Mouse (Mus musculus) frontal cortex, adult (tissue): ENCODE data around the gene Chl1.
A peak's percentile ranks its signal among the peaks of the same experiment; 100 is the strongest.

Source experiments
- ATAC-seq: cut with Nextera tagmentation; 2 replicates; pipeline ENCODE4 v1.9.2; 2017; ENCODE audit warnings: mild to moderate bottlenecking, moderate library complexity, mixed read lengths; ENCODE audit not compliant: low TSS enrichment

Gene Chl1

GRCm38 (mm10) chr6:103543753-103544152 lies 33.4 kb downstream of the Chl1 start:
- no peak for ATAC-seq

DNA sequence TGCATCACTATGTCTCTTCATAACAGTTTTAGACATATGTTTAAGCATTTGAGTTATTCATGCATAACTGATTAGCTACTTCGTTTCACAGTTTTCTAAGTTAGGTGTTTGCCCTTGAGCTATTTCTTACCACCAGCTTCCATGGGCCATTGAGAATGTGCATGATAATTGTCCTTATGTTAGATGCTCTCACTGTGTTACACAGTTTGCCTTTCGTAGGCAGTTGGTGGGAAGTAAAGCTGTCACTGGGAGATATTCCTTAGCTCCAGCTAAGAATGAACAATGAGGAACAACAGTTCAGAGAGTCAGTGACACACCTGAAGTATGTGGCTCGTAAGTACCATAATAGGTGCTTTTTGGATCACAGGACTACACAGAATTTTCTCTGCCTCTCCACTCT lies 35.9 kb downstream of the Chl1 start:
- ATAC-seq = peak; percentile 71

GRCm38 (mm10) chr6:103549929-103550328 lies 39.5 kb downstream of the Chl1 start:
- ATAC-seq = no peak

GRCm38 (mm10) chr6:103558037-103558893 lies 47.9 kb downstream of the Chl1 start:
- ATAC-seq = peak; percentile 29

DNA sequence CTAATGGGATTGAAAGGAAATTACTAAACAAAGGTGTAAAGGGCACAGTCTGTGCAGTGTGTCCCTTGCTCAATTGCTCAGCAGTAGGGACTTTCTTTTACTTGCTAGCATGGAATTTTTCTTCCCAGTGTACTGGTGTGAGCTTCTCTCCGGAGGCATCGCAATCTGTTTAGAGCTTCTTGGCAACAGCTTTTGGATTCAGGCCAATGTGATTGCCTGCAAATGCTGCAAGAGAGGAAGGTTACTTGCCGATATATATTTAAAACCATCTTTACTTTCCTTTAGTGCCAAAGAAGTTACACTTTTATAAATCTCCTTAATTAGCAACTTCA lies 48.5 kb downstream of the Chl1 start:
- ATAC-seq = peak; percentile 92

GRCm38 (mm10) chr6:103559344-103559743 lies 49.0 kb downstream of the Chl1 start:
- no peak for ATAC-seq

DNA sequence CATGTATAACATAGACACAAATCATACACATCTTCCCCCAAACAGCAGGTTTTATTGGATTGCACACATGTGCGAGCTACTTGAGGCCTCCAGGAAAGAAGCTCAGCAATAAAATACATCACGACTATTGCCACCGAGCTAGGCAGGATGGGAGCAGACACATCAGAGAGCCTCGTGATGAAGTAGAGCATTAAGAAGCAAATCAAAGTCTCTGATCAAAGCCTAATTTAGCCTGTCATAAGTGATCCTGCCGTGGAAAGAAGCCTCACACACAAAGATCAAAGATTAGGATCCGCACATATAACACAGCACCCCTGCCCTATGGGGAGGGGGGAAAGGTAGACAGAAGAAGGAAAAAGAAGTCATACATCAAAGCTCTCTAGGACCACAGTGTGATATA lies 54.4 kb downstream of the Chl1 start:
- no peak for ATAC-seq

- no peak for ATAC-seq
Observed at GRCm38 (mm10) chr6:103567247-103567646, 56.9 kb downstream of the Chl1 start.

GRCm38 (mm10) chr6:103572659-103573058 lies 62.3 kb downstream of the Chl1 start:
- ATAC-seq = no peak

- ATAC-seq = no peak
Observed at GRCm38 (mm10) chr6:103584224-103584623, 73.8 kb downstream of the Chl1 start.

DNA sequence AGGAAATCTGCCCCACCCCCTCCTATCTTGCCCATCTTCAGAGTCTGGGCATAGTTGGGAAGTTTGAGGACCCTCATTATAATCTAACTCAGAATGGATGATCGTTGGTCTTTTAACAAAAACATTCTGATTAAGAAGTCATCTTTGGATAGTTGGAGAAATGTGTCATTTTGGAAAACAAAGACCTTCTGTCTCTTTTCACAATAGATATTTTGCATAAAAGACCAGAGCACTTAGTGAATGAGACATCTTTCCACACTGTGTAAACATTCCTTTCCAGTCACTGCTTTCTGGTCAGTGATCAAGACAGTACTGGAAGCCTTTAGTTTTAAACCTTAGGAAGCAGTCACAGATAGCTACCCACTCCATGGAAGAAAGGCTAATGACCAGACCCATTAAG lies 75.3 kb downstream of the Chl1 start:
- no peak for ATAC-seq

GRCm38 (mm10) chr6:103586081-103586480 lies 75.7 kb downstream of the Chl1 start:
- ATAC-seq = no peak

- no peak for ATAC-seq
Observed at GRCm38 (mm10) chr6:103602070-103602469, 91.7 kb downstream of the Chl1 start.

DNA sequence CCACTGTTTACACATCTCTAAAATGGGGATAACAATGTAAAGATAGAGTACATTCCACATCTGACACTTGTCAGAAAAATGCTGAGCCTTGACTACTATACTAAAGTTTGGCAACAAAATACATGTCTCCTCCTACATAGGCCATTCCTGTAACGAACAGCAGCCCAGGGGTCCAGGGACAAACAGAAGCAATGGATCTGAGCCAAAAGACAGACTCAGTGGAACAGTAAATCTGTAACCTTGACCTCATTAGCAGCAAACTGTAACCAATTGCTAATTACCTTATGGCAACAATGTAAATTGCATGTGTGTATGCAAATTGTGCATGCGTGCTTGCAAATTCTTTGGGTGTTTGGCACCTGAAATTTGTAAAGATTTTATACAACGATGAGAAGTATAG lies 100.3 kb downstream of the Chl1 start:
- no peak for ATAC-seq

DNA sequence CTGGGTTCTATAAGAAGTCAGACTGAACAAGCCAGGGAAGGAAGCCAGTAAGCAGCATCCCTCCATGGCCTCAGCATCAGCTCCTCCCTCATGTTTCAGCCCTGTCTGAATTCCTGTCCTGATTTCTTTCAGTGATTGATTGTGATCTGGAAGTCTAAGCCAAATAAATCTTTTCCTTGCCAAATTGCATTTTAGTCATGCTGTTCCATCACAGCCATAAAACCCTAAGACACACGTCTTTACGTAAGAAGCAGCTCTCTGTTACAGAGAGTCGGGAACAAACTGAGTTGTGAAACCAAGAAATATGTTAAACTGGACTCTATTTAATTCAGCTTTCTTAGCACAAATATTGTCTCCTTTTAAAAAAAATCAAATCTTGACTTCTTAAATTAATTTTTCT lies 102.2 kb downstream of the Chl1 start:
- peak; percentile 79 for ATAC-seq

DNA sequence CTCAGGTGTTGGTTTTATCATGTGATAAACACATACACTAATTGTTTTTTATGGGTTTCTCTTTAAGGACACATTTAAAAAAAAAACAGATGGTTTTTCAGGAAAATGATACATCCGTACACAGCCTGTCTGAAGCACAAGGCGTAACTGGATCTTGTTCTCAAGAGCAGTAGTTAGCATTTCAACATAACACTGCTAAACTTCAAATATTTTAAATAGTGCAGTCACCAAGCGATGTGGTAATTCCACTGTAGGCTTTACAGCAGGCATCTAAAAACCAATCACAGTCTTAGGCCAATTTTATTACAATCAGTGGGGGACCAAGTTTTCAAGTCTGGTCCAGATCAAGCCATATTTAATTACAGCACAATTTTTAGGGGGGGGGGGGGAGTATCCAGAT lies 103.3 kb downstream of the Chl1 start:
- peak; percentile 76 for ATAC-seq

DNA sequence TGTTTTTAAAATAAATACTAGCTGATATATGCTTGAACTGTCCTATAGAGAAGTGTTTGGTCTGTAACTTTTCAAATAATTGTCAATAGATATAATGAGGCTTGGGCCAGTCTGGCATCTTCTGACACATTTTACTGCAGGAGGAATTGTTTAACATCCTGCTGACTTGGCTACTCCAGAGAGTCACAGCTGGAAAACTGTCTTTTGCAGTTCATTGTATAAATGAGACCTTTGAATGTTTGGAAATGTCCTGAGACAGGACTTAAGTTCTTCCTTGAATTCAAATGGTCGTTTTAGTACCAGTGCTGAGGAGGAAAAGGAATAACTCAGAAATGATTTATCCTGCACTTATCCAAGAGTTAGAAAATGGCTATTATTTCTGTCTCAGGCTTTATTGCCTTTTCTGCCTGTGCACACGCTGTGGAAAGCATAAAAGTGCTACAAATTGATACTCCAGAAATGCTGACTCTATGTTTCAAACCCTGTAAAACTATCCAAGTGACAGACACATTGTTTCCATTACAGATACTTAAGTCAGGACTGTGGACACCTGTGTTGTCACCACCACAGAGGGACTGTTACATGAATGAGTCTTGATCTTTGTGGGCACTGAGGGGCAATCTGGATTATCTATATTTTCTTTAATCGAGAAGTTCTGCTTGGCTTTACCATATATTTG lies 105.7 kb downstream of the Chl1 start:
- ATAC-seq = no peak

DNA sequence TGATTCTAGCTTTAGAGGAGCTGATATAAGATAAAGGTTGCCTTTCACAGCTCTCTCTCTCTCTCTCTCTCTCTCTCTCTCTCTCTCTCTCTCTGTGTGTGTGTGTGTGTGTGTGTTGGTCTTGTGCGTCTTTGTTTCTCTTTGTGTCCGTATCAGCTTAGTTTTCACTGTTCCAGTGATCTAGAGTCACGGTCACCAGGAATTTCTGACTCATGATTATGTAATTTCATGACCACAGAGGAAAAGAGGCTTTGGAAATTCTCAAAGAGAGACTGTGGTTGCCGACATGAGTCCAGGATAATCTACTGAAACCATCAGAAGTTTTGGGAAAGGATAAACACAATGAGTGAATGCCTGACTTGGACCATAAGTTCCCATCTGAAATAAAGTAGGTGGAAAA lies 110.5 kb downstream of the Chl1 start:
- ATAC-seq = no peak

GRCm38 (mm10) chr6:103622117-103622713 lies 111.8 kb downstream of the Chl1 start:
- no peak for ATAC-seq

GRCm38 (mm10) chr6:103632856-103633255 lies 122.5 kb downstream of the Chl1 start:
- no peak for ATAC-seq

- ATAC-seq = peak; percentile 94
Observed at GRCm38 (mm10) chr6:103656778-103657177, 146.4 kb downstream of the Chl1 start.

DNA sequence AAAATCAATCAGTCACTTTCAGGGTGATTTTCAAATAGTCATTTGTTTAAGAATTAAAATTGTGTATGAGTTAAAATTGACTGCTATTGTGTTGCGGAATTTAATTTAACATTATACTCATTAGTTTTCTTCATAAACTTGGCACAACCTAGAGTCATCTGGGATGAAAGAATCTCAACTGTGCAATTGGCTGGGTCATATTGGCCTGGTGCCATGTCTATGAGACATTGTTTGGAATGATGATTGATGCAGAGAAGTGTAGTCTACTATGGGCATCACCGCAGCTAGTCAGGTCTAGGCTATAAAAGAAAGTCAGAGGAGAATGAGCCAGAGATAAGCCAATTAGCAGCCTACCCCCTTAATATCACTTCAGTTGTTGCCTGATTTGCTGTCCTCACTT lies 148.8 kb downstream of the Chl1 start:
- ATAC-seq = no peak

DNA sequence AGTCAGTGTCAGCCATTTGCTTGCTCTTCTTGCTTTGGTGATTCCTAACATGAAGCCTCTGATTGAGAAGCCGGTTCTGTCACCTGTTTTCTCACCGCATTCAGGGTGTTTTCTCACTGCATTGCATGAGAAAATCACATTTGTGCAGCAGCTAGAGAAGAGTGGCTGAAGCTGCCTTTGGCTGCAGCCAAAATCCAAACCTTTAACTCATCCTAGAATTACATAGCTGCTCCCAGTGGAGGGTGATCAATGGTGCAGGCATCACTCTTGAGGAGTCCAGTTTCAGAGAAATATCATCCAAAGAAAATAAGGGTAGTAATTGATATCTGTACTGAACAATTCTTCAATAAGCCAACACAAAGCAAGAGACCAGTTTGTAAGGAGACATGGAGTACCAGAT lies 154.8 kb downstream of the Chl1 start:
- ATAC-seq = peak; percentile 51
